14 mouse cellular contexts compared by ENCODE assay signal in the genomic region with DNA sequence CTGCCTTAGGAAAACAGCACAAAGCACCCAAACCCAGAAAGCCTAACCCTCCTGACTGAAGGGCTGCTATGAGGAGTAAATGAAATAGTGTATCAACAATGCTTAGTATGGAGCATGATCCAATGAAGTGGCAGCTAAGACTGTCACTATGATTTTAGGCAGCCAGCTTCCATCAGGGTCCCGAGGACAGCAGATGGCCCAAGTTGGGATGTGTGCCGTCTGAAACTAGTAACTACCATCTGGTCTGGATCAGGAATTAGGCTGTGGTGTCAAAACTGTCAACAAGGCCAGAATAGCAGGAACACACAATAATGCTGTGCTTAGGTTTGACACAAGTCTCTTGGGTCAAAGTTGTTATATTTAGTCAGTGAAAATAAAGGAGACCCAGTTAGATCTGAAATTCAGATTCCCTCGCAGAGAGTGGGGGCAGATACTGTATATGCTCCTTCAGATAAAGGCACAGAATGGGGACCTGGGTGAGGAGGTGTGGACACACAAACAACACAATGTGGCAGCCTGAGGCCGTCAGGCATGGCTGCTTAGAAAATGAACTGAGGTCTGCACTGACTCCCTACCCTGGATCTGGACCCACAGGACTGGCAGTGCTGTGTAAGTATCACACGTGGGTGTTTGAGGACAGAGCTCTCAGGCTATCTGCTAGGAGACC. TPM values are rescaled to one million over a fixed set of nuclear protein-coding genes. Genes with fewer than 3 reads are reported as not detected.
DNase-seq lines count a peak whose midpoint lies in the region; ATAC-seq and TF ChIP-seq lines count a peak whose summit lies in the region.
"Had no signal": no experiment of that assay in that cellular context is flagged by ENCODE, and none has a peak within 500 bp of the region (broad histone marks: within the 10 kb centered on the region; RNA-seq: fewer than 3 reads in every experiment).

No protein-coding gene starts in this region.

- H3K36me3 ChIP-seq in hindbrain, embryonic 14.5 days (replicated peaks; ENCODE audit: control insufficient read depth, insufficient read depth), result peaks cover 19% of the 10 kb centered on the region
- no peaks in the 10 kb centered on the region; the same call in 1 of the 2 replicates for H3K36me3 ChIP-seq in hindbrain, embryonic 11.5 days (ENCODE audit: control insufficient read depth, insufficient read depth, low read length)
- H3K36me3 ChIP-seq in ES-Bruce4 (ENCODE audit: control insufficient read depth, insufficient read depth, low read length, poor library complexity, severe bottlenecking), result peaks cover 16% of the 10 kb centered on the region
- H3K36me3 ChIP-seq in hindbrain, embryonic 15.5 days, result peaks cover 9% of the 10 kb centered on the region

- peaks cover 14% of the 10 kb centered on the region for H3K4me1 ChIP-seq in hindbrain, embryonic 14.5 days (replicated peaks; ENCODE audit: control insufficient read depth, insufficient read depth, low read length)
- H3K4me1 ChIP-seq in hindbrain, embryonic 11.5 days (replicated peaks; ENCODE audit: control insufficient read depth, insufficient read depth, low read length), result 0 out of 2 replicates have a peak, but pooled peaks cover 2% of the 10 kb centered on the region
- H3K4me1 ChIP-seq in ES-Bruce4 (ENCODE audit: control insufficient read depth, insufficient read depth, low read length), result peaks cover 19% of the 10 kb centered on the region
- peaks cover 24% of the 10 kb centered on the region for H3K4me1 ChIP-seq in hindbrain, embryonic 15.5 days (replicated peaks)

- H3K9me3 ChIP-seq in hindbrain, embryonic 14.5 days (ENCODE audit: control insufficient read depth, low read length), result no peaks in the 10 kb centered on the region
- H3K9me3 ChIP-seq in hindbrain, embryonic 11.5 days (ENCODE audit: control insufficient read depth, low read length), result no peaks in the 10 kb centered on the region
- H3K9me3 ChIP-seq in ES-Bruce4 (replicated peaks; ENCODE audit: control insufficient read depth, insufficient read depth, low read length, poor library complexity, severe bottlenecking), result no peaks in the 10 kb centered on the region
- H3K9me3 ChIP-seq in hindbrain, embryonic 15.5 days, result no peaks in the 10 kb centered on the region

- WGBS in hindbrain, embryonic 14.5 days, result 63% methylated on average over 5 of the region's 5 CpGs
- 77% methylated on average over 5 of the region's 5 CpGs for WGBS in hindbrain, embryonic 11.5 days
- 68% methylated on average over 5 of the region's 5 CpGs for WGBS in hindbrain, embryonic 15.5 days

- DNase-seq in cerebellum, postnatal 14 days, result peak; percentile 53 to 63
- DNase-seq in cerebellum, adult 8-10 months, result no peak
- no peak for DNase-seq in hindbrain, embryonic 14.5 days (ENCODE audit: low spot score)
- no peak for DNase-seq in hindbrain, embryonic 11.5 days (ENCODE audit: low spot score)
- DNase-seq in liver, result no peak
- no peak for DNase-seq in thymus, adult 18-20 months
- DNase-seq: embryo, embryonic 11 days; gastrocnemius, postnatal 36 days; kidney, postnatal 25 days had no signal

- no peak overlapping the region for H3K4me3 ChIP-seq in hindbrain, embryonic 14.5 days (replicated peaks; ENCODE audit: low read length)
- H3K4me3 ChIP-seq in hindbrain, embryonic 11.5 days (ENCODE audit: low read depth, low read length), result no peak overlapping the region
- no peak overlapping the region for H3K4me3 ChIP-seq in ES-Bruce4 (ENCODE audit: low read depth, low read length)
- no peak overlapping the region for H3K4me3 ChIP-seq in hindbrain, embryonic 15.5 days
- H3K4me3 ChIP-seq: erythroblast, embryonic 14.5 days; left cerebral cortex, adult 2 months had no signal

- H3K27me3 ChIP-seq in hindbrain, embryonic 14.5 days (ENCODE audit: control insufficient read depth, insufficient read depth, low read length), result no peaks in the 10 kb centered on the region
- no peaks in the 10 kb centered on the region for H3K27me3 ChIP-seq in hindbrain, embryonic 11.5 days (ENCODE audit: control insufficient read depth, insufficient read depth, low read length)
- H3K27me3 ChIP-seq in ES-Bruce4 (ENCODE audit: control insufficient read depth, insufficient read depth, low read length, poor library complexity, severe bottlenecking), result no peaks in the 10 kb centered on the region
- no peaks in the 10 kb centered on the region for H3K27me3 ChIP-seq in hindbrain, embryonic 15.5 days

- ATAC-seq in hindbrain, embryonic 14.5 days (ENCODE audit: low FRiP score), result no peak
- no peak for ATAC-seq in hindbrain, embryonic 11.5 days (ENCODE audit: low FRiP score)
- no peak for ATAC-seq in hindbrain, embryonic 15.5 days (ENCODE audit: low FRiP score, low read depth)

- TF ChIP-seq EP300 in ES-Bruce4 (IDR thresholded peaks at IDR 0.05; ENCODE audit: insufficient read depth, low read depth, low read length), result no peak

- H3K9ac ChIP-seq in hindbrain, embryonic 14.5 days, result no peak overlapping the region
- no peak overlapping the region for H3K9ac ChIP-seq in hindbrain, embryonic 11.5 days (ENCODE audit: low read depth, low read length)
- no peak overlapping the region for H3K9ac ChIP-seq in ES-Bruce4 (ENCODE audit: low read depth, poor library complexity, severe bottlenecking)
- H3K9ac ChIP-seq in hindbrain, embryonic 15.5 days, result no peak overlapping the region

- no peak for TF ChIP-seq CTCF in ES-Bruce4 (IDR thresholded peaks at IDR 0.05; ENCODE audit: low read depth, low read length)

- H3K27ac ChIP-seq in hindbrain, embryonic 14.5 days, result peak overlapping the region; percentile 87
- H3K27ac ChIP-seq in hindbrain, embryonic 11.5 days (ENCODE audit: low read depth, low read length), result no peak overlapping the region
- H3K27ac ChIP-seq in ES-Bruce4 (ENCODE audit: insufficient read depth, low read length), result peak overlapping the region; percentile 55
- 0 out of 2 replicates have a peak overlapping the region, but pooled peaks have one; percentile 74 for H3K27ac ChIP-seq in hindbrain, embryonic 15.5 days (replicated peaks)
- H3K27ac ChIP-seq: left cerebral cortex, adult 2 months had no signal

- TF ChIP-seq POLR2A in ES-Bruce4 (IDR thresholded peaks at IDR 0.05; ENCODE audit: insufficient read depth, low read length), result no peak

- H3K4me2 ChIP-seq in hindbrain, embryonic 14.5 days (replicated peaks), result no peak overlapping the region
- H3K4me2 ChIP-seq in hindbrain, embryonic 11.5 days (replicated peaks; ENCODE audit: low read depth, low read length), result no peak overlapping the region
- H3K4me2 ChIP-seq in hindbrain, embryonic 15.5 days, result no peak overlapping the region
- H3K4me2 ChIP-seq: liver, embryonic 11.5 days had no signal

RNA-seq across cellular contexts. Expression of a gene that starts 27.5 kb away (rescaled TPM):
- polyA plus RNA-seq in hindbrain, embryonic 14.5 days (2014; fragmentation: Nextera tagmentation; extraction: Ambion mirVana), result 49.1 and 52.1 TPM in 2 replicates
- 43.3 and 47.3 TPM in 2 replicates for polyA plus RNA-seq in hindbrain, embryonic 11.5 days (2014; fragmentation: Nextera tagmentation; extraction: Ambion mirVana)
- polyA plus RNA-seq in ES-Bruce4 (2011; ENCODE audit: insufficient read depth, insufficient read length, low read depth, missing spikeins), result 59.8 and 64.6 TPM in 2 replicates
- polyA plus RNA-seq in hindbrain, embryonic 15.5 days (2015; fragmentation: Nextera tagmentation; extraction: Ambion mirVana), result 46.5 and 54.2 TPM in 2 replicates

Comparison
In these comparisons a context has a peak if more than half of its experiments do, and no peak if none do; other contexts are left out.
1. DNase-seq: peak in cerebellum, postnatal 14 days (2 of 2); none in cerebellum, adult 8-10 months (single experiment), hindbrain, embryonic 14.5 days (single experiment), hindbrain, embryonic 11.5 days (single experiment), liver (single experiment) and thymus, adult 18-20 months (0 of 2).